Mouse (Mus musculus): ENCODE data around the gene Hrh3.

GRCm38 (mm10) chr2:180108285-180108684, 4.0 kb upstream of the Hrh3 start:
- TF ChIP-seq CTCF (IDR thresholded peaks at IDR 0.05; ENCODE audit: borderline replicate concordance, control insufficient read depth, extremely low read depth, insufficient read depth, low read length, poor library complexity) (no peak), POLR2A (IDR thresholded peaks at IDR 0.05; ENCODE audit: control insufficient read depth, extremely low read depth, insufficient read depth, low read length, poor library complexity) (no peak)

All from thymus, adult 2 months (tissue).